Mouse (Mus musculus) adrenal gland, postnatal 0 days (tissue): ENCODE data around the gene Klra2. TPM values are rescaled to one million over a fixed set of nuclear protein-coding genes. Genes with fewer than 3 reads are reported as not detected.

Experiments
- polyA plus RNA-seq: library from polyadenylated mRNA; unstranded; fragments of >200 nt; fragmentation: Nextera tagmentation; extraction: Ambion mirVana; gene quantifications from 2 replicates; pipeline ENCODE4 v1.2.1, GENCODE M21; 2015

Klra2 gene
- polyA plus RNA-seq = 0.76 and 0.90 TPM in 2 replicates

GRCm38 (mm10) chr6:131247206-131247605 is at the start of gene Klra2:
Gene Klra2, minus strand, starts transcription at chr6:131247362.

GRCm38 (mm10) chr6:131292991-131293788 is 46.0 kb upstream of the Klra2 start, which contains the start of gene Magohb:
Gene Magohb, minus strand, starts transcription at chr6:131293244.

Other genes with a start within 250 kb of the Klra2 start
- 58.7 and 59.0 TPM in 2 replicates for gene Magohb, start 45.9 kb upstream of the Klra2 start, polyA plus RNA-seq
- gene Styk1, start 106.2 kb upstream of the Klra2 start, polyA plus RNA-seq = 1.0 and 1.8 TPM in 2 replicates
- 51.1 and 63.4 TPM in 2 replicates for gene Ybx3, start 141.1 kb upstream of the Klra2 start, polyA plus RNA-seq
- not detected in 2 replicates for gene 5430401F13Rik, start 239.0 kb upstream of the Klra2 start, polyA plus RNA-seq
- not detected in 2 replicates for gene Gm6619, start 239.0 kb upstream of the Klra2 start, polyA plus RNA-seq